Comparison of ENCODE assay signal across 8 mouse cellular contexts in the genomic region with DNA sequence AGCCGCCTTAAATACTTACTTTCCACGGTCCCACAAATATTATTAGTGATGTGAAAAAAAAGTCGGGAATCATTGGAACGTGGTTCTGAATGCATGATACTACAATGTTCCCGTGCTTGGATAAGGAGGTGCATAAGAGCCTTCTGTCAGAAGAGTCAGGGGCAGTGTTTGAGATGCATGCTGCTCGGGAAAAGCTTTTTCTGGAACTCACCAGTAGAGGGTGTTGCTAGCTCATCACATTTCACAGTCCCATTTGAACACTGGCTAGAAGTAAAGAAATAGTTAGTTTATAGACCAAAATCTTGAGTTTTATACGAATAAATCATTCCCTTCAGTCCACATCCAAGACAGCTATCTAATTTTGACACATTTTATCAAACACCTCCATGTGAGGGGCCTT. TPM values are rescaled to one million over a fixed set of nuclear protein-coding genes. Genes with fewer than 3 reads are reported as not detected.
DNase-seq lines count a peak whose midpoint lies in the region; ATAC-seq lines count a peak whose summit lies in the region.

No protein-coding gene starts in this region.

- no peak for ATAC-seq in heart, embryonic 12.5 days (ENCODE audit: insufficient number of reproducible peaks, low FRiP score)
- peak; percentile 75 for ATAC-seq in hindbrain, embryonic 14.5 days (ENCODE audit: low FRiP score)
- ATAC-seq in midbrain, embryonic 14.5 days (ENCODE audit: low FRiP score, low TSS enrichment) = peak; percentile 57; the same call in 1 of the 2 replicates
- no peak for ATAC-seq in monocyte, adult 5-6 weeks (replicated peaks; ENCODE audit: insufficient number of reproducible peaks, low FRiP score, low TSS enrichment, poor library complexity, severe bottlenecking)

- intact Hi-C loops in heart, postnatal 10 days (cut with DNase I) = loop anchor here (1.0 to 10.0 kb wide), 6 partner anchors 65 to 679 kb away; no protein-coding TSS in a partner anchor

- H3K27ac ChIP-seq in heart, embryonic 12.5 days (ENCODE audit: poor library complexity, severe bottlenecking) = no peak overlapping the region
- no peak overlapping the region for H3K27ac ChIP-seq in hindbrain, embryonic 14.5 days
- H3K27ac ChIP-seq in midbrain, embryonic 14.5 days (replicated peaks; ENCODE audit: low read depth, low read length) = no peak overlapping the region

- no peaks in the 10 kb centered on the region for H3K9me3 ChIP-seq in heart, embryonic 12.5 days (replicated peaks)
- no peaks in the 10 kb centered on the region for H3K9me3 ChIP-seq in hindbrain, embryonic 14.5 days (ENCODE audit: control insufficient read depth, low read length)
- H3K9me3 ChIP-seq in midbrain, embryonic 14.5 days (ENCODE audit: control insufficient read depth, low read length) = no peaks in the 10 kb centered on the region

- WGBS in heart, embryonic 12.5 days = 27% methylated on average over 7 of the region's 7 CpGs
- WGBS in hindbrain, embryonic 14.5 days = 25% methylated on average over 7 of the region's 7 CpGs
- whole genome bisulfite sequencing in midbrain, embryonic 14.5 days = 19% methylated on average over 7 of the region's 7 CpGs

- DNase-seq in heart, postnatal 10 days = peak; percentile 50 to 58
- DNase-seq in ES-CJ7 (ENCODE audit: low read depth, low spot score) = peak; percentile 50
- peak; percentile 69 for DNase-seq in embryo, embryonic 10 days (ENCODE audit: low spot score)
- peak; percentile 76 for DNase-seq in hindbrain, embryonic 14.5 days (ENCODE audit: low spot score)
- peak; percentile 7 to 11 for DNase-seq in layer of hippocampus, postnatal 25 days (ENCODE audit: extremely low spot score in 1 of 2, low spot score in 1 of 2)
- peak; percentile 82 for DNase-seq in midbrain, embryonic 14.5 days

- no peak overlapping the region for H3K4me3 ChIP-seq in heart, embryonic 12.5 days
- no peak overlapping the region for H3K4me3 ChIP-seq in hindbrain, embryonic 14.5 days (replicated peaks; ENCODE audit: low read length)
- H3K4me3 ChIP-seq in midbrain, embryonic 14.5 days (replicated peaks; ENCODE audit: low read depth, low read length) = no peak overlapping the region

- H3K4me1 ChIP-seq in heart, embryonic 12.5 days (replicated peaks) = peaks cover 2% of the 10 kb centered on the region; the same call in 1 of the 2 replicates
- H3K4me1 ChIP-seq in hindbrain, embryonic 14.5 days (replicated peaks; ENCODE audit: control insufficient read depth, insufficient read depth, low read length) = no peaks in the 10 kb centered on the region
- H3K4me1 ChIP-seq in midbrain, embryonic 14.5 days (ENCODE audit: control insufficient read depth, insufficient read depth, low read length) = no peaks in the 10 kb centered on the region

- no peaks in the 10 kb centered on the region for H3K36me3 ChIP-seq in heart, embryonic 12.5 days
- H3K36me3 ChIP-seq in hindbrain, embryonic 14.5 days (replicated peaks; ENCODE audit: control insufficient read depth, insufficient read depth) = no peaks in the 10 kb centered on the region
- H3K36me3 ChIP-seq in midbrain, embryonic 14.5 days (ENCODE audit: control insufficient read depth, insufficient read depth, low read length) = no peaks in the 10 kb centered on the region

- H3K27me3 ChIP-seq in heart, embryonic 12.5 days (replicated peaks) = no peaks in the 10 kb centered on the region
- H3K27me3 ChIP-seq in hindbrain, embryonic 14.5 days (ENCODE audit: control insufficient read depth, insufficient read depth, low read length) = no peaks in the 10 kb centered on the region
- no peaks in the 10 kb centered on the region for H3K27me3 ChIP-seq in midbrain, embryonic 14.5 days (ENCODE audit: control insufficient read depth, insufficient read depth, low read length)

- H3K9ac ChIP-seq in heart, embryonic 12.5 days = no peak overlapping the region
- H3K9ac ChIP-seq in hindbrain, embryonic 14.5 days = no peak overlapping the region
- H3K9ac ChIP-seq in midbrain, embryonic 14.5 days (replicated peaks; ENCODE audit: low read length) = no peak overlapping the region

- no peak overlapping the region for H3K4me2 ChIP-seq in heart, embryonic 12.5 days
- no peak overlapping the region for H3K4me2 ChIP-seq in hindbrain, embryonic 14.5 days (replicated peaks)
- H3K4me2 ChIP-seq in midbrain, embryonic 14.5 days (ENCODE audit: low read length) = no peak overlapping the region

RNA-seq across cellular contexts. Expression of a gene that starts 53.2 kb away (rescaled TPM):
- under 1 TPM; 0.05 to 0.07 TPM for total RNA-seq in heart, postnatal 10 days (2021)
- polyA plus RNA-seq in heart, embryonic 12.5 days (2016; fragmentation: Nextera tagmentation; extraction: Ambion mirVana) = 0.13 TPM in 2 replicates
- 0.05 TPM in 2 replicates for polyA plus RNA-seq in hindbrain, embryonic 14.5 days (2014; fragmentation: Nextera tagmentation; extraction: Ambion mirVana)
- under 1 TPM; 0.34 to 0.56 TPM for total RNA-seq in layer of hippocampus, postnatal 25 days (2021)
- polyA plus RNA-seq in midbrain, embryonic 14.5 days (2014; fragmentation: Nextera tagmentation; extraction: Ambion mirVana) = 0.03 and 0.07 TPM in 2 replicates
- total RNA-seq in monocyte, adult 5-6 weeks (2017) = not detected in 3 replicates

Comparison
In these comparisons a context has a peak if more than half of its experiments do, and no peak if none do; other contexts are left out.
1. DNase-seq: peak in every context shown above with its lines; median percentile 82 in midbrain, embryonic 14.5 days; 76 in hindbrain, embryonic 14.5 days; 69 in embryo, embryonic 10 days; 54 in heart, postnatal 10 days; 50 in ES-CJ7; 9 in layer of hippocampus, postnatal 25 days.
2. ATAC-seq: peak in hindbrain, embryonic 14.5 days (single experiment) and midbrain, embryonic 14.5 days (single experiment); none in heart, embryonic 12.5 days (single experiment) and monocyte, adult 5-6 weeks (single experiment).